Mouse (Mus musculus) liver, embryonic 14.5 days (tissue): ENCODE measurements around the gene Krt33b. TPM values are rescaled to one million over a fixed set of nuclear protein-coding genes. Genes with fewer than 3 reads are reported as not detected.

Experiments used
- ATAC-seq: fragments of 200-750 bp; cut with Nextera tagmentation; 2 replicates; pipeline ENCODE4 v1.8.0; 2017; ENCODE audit warnings: moderate number of reproducible peaks, mild to moderate bottlenecking, moderate library complexity; ENCODE audit not compliant: insufficient read depth
- DNase-seq, 3 experiments: peaks; one replicate each; pipeline ENCODE4 v3.0.0-alpha.2; 2012 to 2013; ENCODE audit warnings: low read depth in 3 of 3, low spot score in 3 of 3
- H3K27ac ChIP-seq: fragments of 300-500 bp; sonication (generic); 2 replicates; pipeline ENCODE4 v1.5.1; 2014; ENCODE audit warnings: moderate library complexity, mild to moderate bottlenecking, control low read depth, inconsistent platforms
- H3K27me3 ChIP-seq: fragments of 300-500 bp; sonication (generic); 2 replicates; pipeline ENCODE4 v1.6.1; 2014; ENCODE audit warnings: mild to moderate bottlenecking, low read length, moderate library complexity; ENCODE audit not compliant: control insufficient read depth, insufficient read depth
- H3K36me3 ChIP-seq: fragments of 300-500 bp; sonication (generic); replicated peaks from 2 replicates; pipeline ENCODE4 v1.6.1; 2014; ENCODE audit warnings: low read depth; ENCODE audit not compliant: control insufficient read depth, insufficient read depth
- H3K4me1 ChIP-seq, 2 experiments: fragments of 200-500 bp in 1 of 2; fragments of 300-500 bp in 1 of 2; sonication (generic) in 1 of 2; replicated peaks; 2 replicates each; pipeline ENCODE4 v1.6.1; 2012 to 2014; ENCODE audit warnings: antibody characterized with exemption in 1 of 2, inconsistent platforms in 1 of 2, low read length in 1 of 2; ENCODE audit not compliant: control insufficient read depth in 2 of 2, insufficient read depth in 2 of 2
- H3K4me2 ChIP-seq: fragments of 300-500 bp; sonication (generic); 2 replicates; pipeline ENCODE4 v1.6.1; 2014; ENCODE audit warnings: low read depth, mild to moderate bottlenecking, control low read depth, moderate library complexity
- H3K4me3 ChIP-seq, 2 experiments: fragments of 200-500 bp in 1 of 2; fragments of 300-500 bp in 1 of 2; sonication (generic) in 1 of 2; 2 replicates each; pipeline ENCODE4 v1.5.1; 2012 to 2014; ENCODE audit warnings: low read depth in 2 of 2, low read length in 2 of 2, mild to moderate bottlenecking in 2 of 2, control low read depth in 1 of 2, inconsistent platforms in 1 of 2, moderate library complexity in 1 of 2; ENCODE audit not compliant: insufficient read depth in 1 of 2
- H3K9ac ChIP-seq: fragments of 300-500 bp; sonication (generic); replicated peaks from 2 replicates; pipeline ENCODE4 v1.6.1; 2014; ENCODE audit warnings: mild to moderate bottlenecking, control low read depth, moderate library complexity
- H3K9me3 ChIP-seq: fragments of 300-500 bp; sonication (generic); 2 replicates; pipeline ENCODE4 v1.6.1; 2016; ENCODE audit warnings: low read length, mixed read lengths; ENCODE audit not compliant: control insufficient read depth
- CTCF ChIP-seq: IDR thresholded peaks from 2 replicates; pipeline ENCODE4 v1.5.1; 2016; ENCODE audit warnings: antibody characterized with exemption, low read depth, control low read depth
- EP300 ChIP-seq: IDR thresholded peaks from 2 replicates; pipeline ENCODE4 v1.6.1; 2016; ENCODE audit warnings: antibody characterized with exemption, low read depth
- WGBS: fragments of 180-500 bp; shearing (Covaris S2); extraction: QIAGEN DNeasy Blood & Tissue Kit; methylation state at CpG from one replicate; pipeline ENCODE4 v1.1.7; 2014; ENCODE audit not compliant: insufficient replicate concordance; 5-methylcytosine and 5-hydroxymethylcytosine counted together
- polyA plus RNA-seq, 2 experiments: library from polyadenylated mRNA; depleted of rRNA in 1 of 2; stranded (reverse) in 1 of 2; unstranded in 1 of 2; fragments of >200 nt; fragmentation: Nextera tagmentation in 1 of 2; extraction: Ambion mirVana in 1 of 2; gene quantifications; 2 replicates each; pipeline versions ENCODE4 v1.2.1 to v1.2.3; 2012 to 2014

The Krt33b gene
- polyA plus RNA-seq, 2 experiments, result not detected

DNA sequence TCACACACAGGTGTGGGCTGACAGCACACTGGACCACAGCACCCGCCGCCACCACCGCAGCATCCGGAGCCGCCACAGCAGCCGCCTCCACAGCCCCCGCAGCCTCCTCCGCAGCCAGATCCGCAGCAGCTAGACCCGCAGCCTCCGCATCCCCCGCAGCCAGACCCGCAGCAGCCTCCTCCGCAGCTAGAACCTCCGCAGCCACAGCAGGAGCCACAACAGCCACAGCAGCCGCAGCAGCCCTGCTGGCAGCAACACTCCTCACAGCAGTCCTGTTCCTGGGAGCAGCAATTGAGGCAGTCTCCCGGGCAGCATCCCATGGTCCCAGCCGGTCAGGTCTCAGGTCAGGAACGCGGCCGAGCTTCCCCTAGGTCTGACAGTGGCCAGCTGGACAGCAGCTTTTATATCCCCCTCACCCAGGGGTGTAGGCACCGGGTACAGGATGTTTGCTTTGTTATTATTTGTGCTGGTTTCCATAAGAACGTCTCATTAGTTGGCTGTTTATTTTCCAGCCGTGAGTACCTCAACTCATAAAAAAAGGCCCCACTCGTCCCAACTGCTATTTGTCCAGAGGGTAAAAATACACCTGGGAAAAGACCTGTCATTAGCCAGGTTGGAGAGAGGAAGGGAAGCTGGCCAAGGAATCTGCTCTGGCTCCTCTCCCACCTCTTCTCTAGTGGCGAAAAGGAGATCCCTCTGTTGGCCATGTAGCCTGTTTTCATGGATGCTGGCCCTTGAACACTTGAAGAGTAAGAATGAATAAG, 35.9 kb downstream of the Krt33b start, which contains the start of gene Krtap17-1:
TSS of gene Krtap17-1 (minus strand) at position 375 of the 764 bp plus-strand sequence.
- no peak within 1 kb of the TSS for H3K4me3 ChIP-seq
- 25% methylated on average over 26 of the region's 26 CpGs for WGBS
- no peaks in the 10 kb centered on the region for H3K9me3 ChIP-seq
- H3K27me3 ChIP-seq, result no peaks in the 10 kb centered on the region
- ATAC-seq, result no peak
- H3K36me3 ChIP-seq, result no peaks in the 10 kb centered on the region
- H3K4me1 ChIP-seq, result no peaks in the 10 kb centered on the region
- H3K9ac ChIP-seq, result no peak within 1 kb of the TSS
- H3K27ac ChIP-seq, result no peak within 1 kb of the TSS
- TF ChIP-seq CTCF, result no peak
- no peak for TF ChIP-seq EP300
- DNase-seq, result no peak
- no peak within 1 kb of the TSS for H3K4me2 ChIP-seq

DNA sequence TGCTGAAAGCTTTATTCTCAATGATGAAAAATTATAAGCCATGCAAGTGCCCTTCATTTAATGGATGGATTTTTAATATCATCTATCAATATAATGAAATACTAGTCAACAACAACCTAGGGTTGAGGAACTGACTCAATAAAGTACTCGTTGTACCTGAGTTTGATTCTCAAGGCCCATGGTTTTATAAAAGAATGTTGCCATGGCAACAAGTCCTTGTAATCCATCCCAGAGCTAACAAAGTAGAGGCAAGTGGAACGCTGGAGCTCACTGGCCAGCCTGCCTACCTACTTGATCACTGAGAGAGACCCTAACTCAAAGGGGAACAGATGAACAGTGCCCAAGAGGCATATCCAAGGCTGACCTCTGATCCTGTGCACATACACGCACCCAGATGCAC, 39.1 kb downstream of the Krt33b start:
- TF ChIP-seq CTCF (no peak), EP300 (no peak)
- WGBS, result 64% methylated on average over 3 of the region's 3 CpGs

DNA sequence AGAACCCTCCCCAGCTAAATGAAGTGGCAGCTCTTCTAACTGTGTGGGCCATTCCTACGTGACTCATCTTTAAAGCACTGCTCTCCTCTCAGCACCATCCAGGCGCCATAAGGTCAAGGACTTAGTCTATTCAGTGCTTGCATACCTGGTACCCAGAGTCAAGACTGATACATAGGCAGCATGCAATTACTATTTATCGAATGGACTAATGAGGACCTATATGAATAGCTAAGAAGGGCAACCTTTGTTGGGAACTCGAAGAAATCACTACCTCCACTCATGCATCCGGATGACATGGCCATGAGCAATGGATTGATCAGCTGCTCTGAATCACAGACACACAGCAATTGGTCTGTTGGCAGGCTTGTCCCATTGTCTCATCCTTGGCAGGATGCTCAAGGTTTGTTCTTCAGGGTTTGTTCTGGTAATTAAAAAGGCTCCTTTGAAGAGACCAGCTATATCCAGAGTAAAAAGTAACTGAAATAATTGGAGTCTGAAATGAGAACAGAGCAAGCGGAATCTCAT, 39.7 kb downstream of the Krt33b start:
- Histone ChIP-seq H3K27ac (no peak overlapping the region), H3K9me3 (no peaks in the 10 kb centered on the region), H3K4me2 (no peak overlapping the region), H3K4me3 (no peak overlapping the region), H3K4me1 (no peaks in the 10 kb centered on the region), H3K9ac (no peak overlapping the region), H3K36me3 (no peaks in the 10 kb centered on the region), H3K27me3 (no peaks in the 10 kb centered on the region)
- TF ChIP-seq CTCF, result no peak
- ATAC-seq, result no peak
- DNase-seq, result no peak
- 53% methylated on average over 6 of the region's 6 CpGs for WGBS

More for the DNA sequence above, 39.1 kb downstream of the Krt33b start:
- no peak overlapping the region for H3K9ac ChIP-seq
- H3K4me3 ChIP-seq, result no peak overlapping the region
- no peak overlapping the region for H3K27ac ChIP-seq
- H3K36me3 ChIP-seq, result no peaks in the 10 kb centered on the region
- no peak overlapping the region for H3K4me2 ChIP-seq
- ATAC-seq, result no peak
- no peak for DNase-seq
- no peaks in the 10 kb centered on the region for H3K27me3 ChIP-seq
- H3K9me3 ChIP-seq, result no peaks in the 10 kb centered on the region
- no peaks in the 10 kb centered on the region for H3K4me1 ChIP-seq

DNA sequence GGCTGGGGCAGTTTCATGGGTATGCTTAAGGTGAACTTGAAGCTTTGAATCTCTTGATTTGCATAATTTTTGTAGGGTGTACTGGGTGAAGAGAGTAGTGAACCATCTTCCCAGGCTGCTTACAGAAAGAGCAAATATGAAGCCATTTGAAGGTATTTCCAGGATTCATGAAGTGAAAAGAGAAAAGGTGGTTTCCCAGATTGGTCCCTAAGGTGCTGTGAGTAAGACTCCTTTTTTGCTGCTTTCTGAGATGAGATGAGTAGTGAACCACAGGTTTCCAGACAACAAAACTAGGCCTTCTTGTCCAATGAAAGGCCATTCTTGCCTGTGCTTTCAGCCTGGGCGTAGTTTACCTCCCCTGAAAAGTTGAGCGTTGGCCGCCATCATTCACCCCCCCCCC, 41.1 kb downstream of the Krt33b start:
- Histone ChIP-seq H3K4me1 (no peaks in the 10 kb centered on the region), H3K9ac (no peak overlapping the region), H3K27ac (no peak overlapping the region), H3K36me3 (no peaks in the 10 kb centered on the region), H3K4me2 (no peak overlapping the region), H3K9me3 (no peaks in the 10 kb centered on the region), H3K4me3 (no peak overlapping the region), H3K27me3 (no peaks in the 10 kb centered on the region)
- WGBS, result 68% methylated on average over 3 of the region's 3 CpGs
- DNase-seq (no peak), ATAC-seq (no peak)
- TF ChIP-seq CTCF (no peak), EP300 (no peak)

DNA sequence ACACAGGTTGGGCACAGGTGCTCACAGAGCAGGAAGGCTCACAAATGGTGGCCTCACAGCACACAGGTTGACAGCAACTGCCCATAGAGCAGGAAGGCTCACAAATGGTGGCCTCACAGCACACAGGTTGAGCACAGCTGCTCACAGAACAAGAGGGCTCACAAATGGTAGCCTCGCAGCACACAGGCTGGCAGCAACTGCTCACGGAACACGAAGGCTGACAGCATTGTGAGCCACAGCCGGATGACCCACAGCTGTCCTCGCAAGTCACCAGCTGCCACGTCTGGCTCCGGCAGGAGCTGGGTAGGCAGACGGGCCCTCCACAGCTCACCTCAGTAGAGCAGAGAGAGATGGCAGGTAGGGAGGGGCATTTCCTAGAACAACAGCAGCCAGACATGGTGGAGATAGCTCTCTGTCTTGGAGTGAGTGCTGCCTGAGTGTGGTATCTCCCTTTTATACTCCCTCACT, 43.5 kb downstream of the Krt33b start, which contains the start of gene Krtap16-1:
TSS of gene Krtap16-1 (minus strand) at position 418 of the 468 bp plus-strand sequence.
- no peaks in the 10 kb centered on the region for H3K4me1 ChIP-seq
- TF ChIP-seq CTCF (no peak), EP300 (no peak)
- H3K4me3 ChIP-seq, result no peak within 1 kb of the TSS
- WGBS, result 60% methylated on average over 8 of the region's 8 CpGs
- no peak within 1 kb of the TSS for H3K4me2 ChIP-seq
- H3K36me3 ChIP-seq, result no peaks in the 10 kb centered on the region
- H3K9me3 ChIP-seq, result no peaks in the 10 kb centered on the region
- H3K27ac ChIP-seq, result no peak within 1 kb of the TSS
- ATAC-seq (no peak), DNase-seq (no peak)
- no peak within 1 kb of the TSS for H3K9ac ChIP-seq
- no peaks in the 10 kb centered on the region for H3K27me3 ChIP-seq
